Mouse (Mus musculus): ENCODE measurements around the gene Szt2. TPM values are rescaled to one million over a fixed set of nuclear protein-coding genes. Genes with fewer than 3 reads are reported as not detected.

Gene Szt2
- polyA plus RNA-seq, 1 experiment = 7.6 TPM

DNA sequence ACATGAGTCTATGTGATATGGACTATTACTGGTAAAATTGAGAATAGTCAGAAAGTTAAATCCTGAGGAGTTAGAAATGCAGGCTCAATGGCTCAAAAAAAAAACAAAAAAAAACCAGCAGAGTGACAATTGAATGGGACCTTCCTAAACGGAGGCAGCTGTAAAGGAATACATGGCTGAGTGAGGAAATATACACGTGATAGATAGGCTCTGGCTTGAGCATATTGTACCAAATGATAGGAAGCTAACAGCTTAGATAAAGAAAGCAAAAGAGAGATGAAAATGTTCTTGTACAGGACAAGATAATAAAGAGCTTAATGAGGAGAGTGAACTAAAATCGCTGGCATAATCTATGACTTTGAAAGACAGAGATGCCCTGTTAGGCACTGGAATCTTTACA is 54.8 kb downstream of the Szt2 start:
- no peaks in the 10 kb centered on the region for H3K79me2 ChIP-seq (ENCODE audit: control insufficient read depth, insufficient read depth)
- no peaks in the 10 kb centered on the region for H3K36me3 ChIP-seq (ENCODE audit: control insufficient read depth, insufficient read depth)
- TF ChIP-seq MAX (IDR thresholded peaks at IDR 0.05) = no peak
- TF ChIP-seq MYOD1 (IDR thresholded peaks at IDR 0.05; ENCODE audit: control insufficient read depth, insufficient read length, low read depth) = no peak
- no peak for TF ChIP-seq CTCF (IDR thresholded peaks at IDR 0.05; ENCODE audit: control insufficient read depth, insufficient read depth, insufficient read length)
- TF ChIP-seq MYOG (IDR thresholded peaks at IDR 0.05; ENCODE audit: control insufficient read depth, extremely low read depth, insufficient read length) = no peak
- TF ChIP-seq CEBPB (IDR thresholded peaks at IDR 0.05; ENCODE audit: low read depth) = no peak
- no peak for TF ChIP-seq USF1 (IDR thresholded peaks at IDR 0.05; ENCODE audit: low read depth)
- TF ChIP-seq FOSL1 (IDR thresholded peaks at IDR 0.05; ENCODE audit: insufficient read depth, low read length, poor library complexity, severe bottlenecking) = no peak
- H3K79me3 ChIP-seq (ENCODE audit: low read depth) = no peaks in the 10 kb centered on the region
- H3K4me3 ChIP-seq (ENCODE audit: insufficient read depth, poor library complexity, severe bottlenecking) = no peak overlapping the region
- H3K27me3 ChIP-seq (ENCODE audit: control insufficient read depth, insufficient read depth, insufficient read length) = no peaks in the 10 kb centered on the region
- no peak overlapping the region for H3ac ChIP-seq (ENCODE audit: control insufficient read depth, insufficient read length, low read depth)

DNA sequence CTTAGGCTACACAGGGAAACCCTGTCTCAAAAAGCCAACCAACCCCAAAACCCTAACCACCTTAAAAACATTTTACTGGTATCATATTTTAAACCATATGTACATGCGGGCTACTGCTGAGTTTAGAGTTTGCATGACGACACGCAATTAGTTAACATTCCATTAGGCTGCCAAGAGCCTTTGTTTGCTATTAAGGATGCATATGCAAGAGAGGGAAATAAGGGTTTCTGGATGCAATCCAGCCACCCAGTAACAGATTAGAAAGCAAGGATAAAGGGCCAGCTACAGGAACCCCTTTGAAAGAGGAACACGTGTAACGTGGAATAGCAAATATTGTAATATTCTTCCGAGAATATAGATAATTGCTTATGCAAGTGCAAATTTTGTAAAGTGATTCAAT is 55.4 kb downstream of the Szt2 start:
- Histone ChIP-seq H3K4me3 (ENCODE audit: insufficient read depth, poor library complexity, severe bottlenecking) (no peak overlapping the region), H3ac (ENCODE audit: control insufficient read depth, insufficient read length, low read depth) (no peak overlapping the region), H3K79me3 (ENCODE audit: low read depth) (no peaks in the 10 kb centered on the region), H3K27me3 (ENCODE audit: control insufficient read depth, insufficient read depth, insufficient read length) (no peaks in the 10 kb centered on the region), H3K79me2 (ENCODE audit: control insufficient read depth, insufficient read depth) (no peaks in the 10 kb centered on the region), H3K36me3 (ENCODE audit: control insufficient read depth, insufficient read depth) (no peaks in the 10 kb centered on the region)
- TF ChIP-seq MAX (IDR thresholded peaks at IDR 0.05) (no peak), CEBPB (IDR thresholded peaks at IDR 0.05; ENCODE audit: low read depth) (no peak), FOSL1 (IDR thresholded peaks at IDR 0.05; ENCODE audit: insufficient read depth, low read length, poor library complexity, severe bottlenecking) (no peak), USF1 (IDR thresholded peaks at IDR 0.05; ENCODE audit: low read depth) (no peak), MYOD1 (IDR thresholded peaks at IDR 0.05; ENCODE audit: control insufficient read depth, insufficient read length, low read depth) (no peak), CTCF (IDR thresholded peaks at IDR 0.05; ENCODE audit: control insufficient read depth, insufficient read depth, insufficient read length) (no peak), MYOG (IDR thresholded peaks at IDR 0.05; ENCODE audit: control insufficient read depth, extremely low read depth, insufficient read length) (no peak)

DNA sequence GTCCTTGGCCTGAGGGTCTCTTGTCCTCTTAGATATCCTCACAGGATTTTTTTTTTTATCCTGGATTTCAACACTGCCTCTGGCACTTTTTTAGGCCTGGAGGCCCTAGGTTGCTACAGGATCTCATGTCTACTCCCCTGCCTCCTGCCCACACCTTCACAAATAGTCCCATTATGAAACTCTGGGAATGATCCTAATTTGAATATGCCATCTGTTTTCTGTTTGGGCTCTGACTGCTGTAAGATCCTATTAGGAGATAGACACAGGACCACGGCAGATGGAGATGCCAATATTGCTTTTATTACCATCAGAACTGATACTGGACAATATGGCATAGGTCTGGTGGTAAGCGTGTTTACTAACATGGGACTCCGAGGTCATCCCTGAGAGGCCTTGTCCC is 57.2 kb downstream of the Szt2 start:
- H3K36me3 ChIP-seq (ENCODE audit: control insufficient read depth, insufficient read depth) = no peaks in the 10 kb centered on the region
- H3ac ChIP-seq (ENCODE audit: control insufficient read depth, insufficient read length, low read depth) = no peak overlapping the region
- no peaks in the 10 kb centered on the region for H3K79me3 ChIP-seq (ENCODE audit: low read depth)
- no peaks in the 10 kb centered on the region for H3K27me3 ChIP-seq (ENCODE audit: control insufficient read depth, insufficient read depth, insufficient read length)
- TF ChIP-seq MYOD1 (IDR thresholded peaks at IDR 0.05; ENCODE audit: control insufficient read depth, insufficient read length, low read depth) (no peak), MYOG (IDR thresholded peaks at IDR 0.05; ENCODE audit: control insufficient read depth, extremely low read depth, insufficient read length) (no peak)
- H3K79me2 ChIP-seq (ENCODE audit: control insufficient read depth, insufficient read depth) = no peaks in the 10 kb centered on the region
- no peak overlapping the region for H3K4me3 ChIP-seq (ENCODE audit: insufficient read depth, poor library complexity, severe bottlenecking)

DNA sequence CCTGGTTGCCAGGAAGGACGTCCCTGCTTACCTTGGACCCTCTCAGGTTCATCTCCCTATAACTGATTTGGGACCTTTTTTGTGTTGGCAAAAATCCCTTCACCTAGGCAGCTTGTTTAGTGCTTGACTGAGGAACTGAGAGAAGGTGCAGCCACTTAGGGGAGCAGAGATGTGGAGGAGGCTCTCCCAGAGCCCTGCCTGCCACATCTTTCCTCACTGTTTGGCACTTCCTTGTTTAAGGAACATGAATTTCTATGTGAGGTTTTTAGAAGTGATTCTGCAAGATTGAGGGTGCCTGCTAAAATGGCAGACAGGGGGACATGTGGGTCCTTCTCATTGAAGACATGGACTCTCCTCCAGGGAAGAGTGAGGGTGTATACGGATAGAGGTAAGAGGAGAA is 58.2 kb downstream of the Szt2 start:
- Histone ChIP-seq H3K4me3 (ENCODE audit: insufficient read depth, poor library complexity, severe bottlenecking) (no peak overlapping the region), H3K27me3 (ENCODE audit: control insufficient read depth, insufficient read depth, insufficient read length) (no peaks in the 10 kb centered on the region), H3K79me3 (ENCODE audit: low read depth) (no peaks in the 10 kb centered on the region), H3K79me2 (ENCODE audit: control insufficient read depth, insufficient read depth) (no peaks in the 10 kb centered on the region), H3ac (ENCODE audit: control insufficient read depth, insufficient read length, low read depth) (no peak overlapping the region), H3K36me3 (ENCODE audit: control insufficient read depth, insufficient read depth) (no peaks in the 10 kb centered on the region)
- TF ChIP-seq MYOG (IDR thresholded peaks at IDR 0.05; ENCODE audit: control insufficient read depth, extremely low read depth, insufficient read length) (no peak), USF1 (IDR thresholded peaks at IDR 0.05; ENCODE audit: low read depth) (no peak), CEBPB (IDR thresholded peaks at IDR 0.05; ENCODE audit: low read depth) (no peak), MYOD1 (IDR thresholded peaks at IDR 0.05; ENCODE audit: control insufficient read depth, insufficient read length, low read depth) (no peak), MAX (IDR thresholded peaks at IDR 0.05) (no peak), CTCF (IDR thresholded peaks at IDR 0.05; ENCODE audit: control insufficient read depth, insufficient read depth, insufficient read length) (no peak), FOSL1 (IDR thresholded peaks at IDR 0.05; ENCODE audit: insufficient read depth, low read length, poor library complexity, severe bottlenecking) (no peak)

DNA sequence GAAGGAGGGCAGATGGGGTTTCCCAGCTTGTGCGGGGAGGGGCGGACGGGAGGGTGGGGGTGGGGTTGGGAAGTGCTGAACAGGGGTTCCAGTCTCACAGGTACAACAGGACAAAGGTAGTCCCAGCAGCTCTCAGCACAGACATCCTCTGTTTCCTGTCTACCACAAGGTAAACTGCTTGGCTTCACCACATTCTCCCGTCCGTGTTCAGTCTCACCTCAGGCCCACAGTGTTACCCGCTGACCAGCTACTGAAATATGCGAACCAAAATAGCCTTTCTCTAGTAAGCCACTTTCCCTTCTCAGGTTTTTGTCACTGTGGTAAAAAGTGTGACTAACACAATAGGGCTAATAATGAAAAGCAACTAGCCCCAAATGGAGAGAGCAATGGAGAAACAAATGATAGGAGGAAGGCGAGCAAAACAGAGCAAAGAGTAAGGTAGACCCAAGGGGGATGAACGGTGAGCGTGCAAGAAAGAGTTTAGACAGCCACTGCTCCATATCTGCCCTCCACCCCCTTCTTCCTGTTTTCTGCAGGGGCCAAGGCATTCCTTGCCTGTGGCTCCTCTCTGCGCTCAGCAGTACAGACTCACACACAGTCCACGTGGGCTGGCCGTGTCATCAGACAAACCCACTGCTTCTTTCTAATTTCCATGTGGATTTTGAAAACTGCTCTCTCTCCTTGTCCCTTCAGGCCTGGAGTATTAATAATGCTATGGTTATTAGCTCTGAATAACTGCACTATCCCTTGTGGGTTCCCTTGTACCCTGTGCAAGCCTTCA is 61.4 kb downstream of the Szt2 start:
- Histone ChIP-seq H3K27me3 (ENCODE audit: control insufficient read depth, insufficient read depth, insufficient read length) (no peaks in the 10 kb centered on the region), H3K79me2 (ENCODE audit: control insufficient read depth, insufficient read depth) (no peaks in the 10 kb centered on the region), H3K4me3 (ENCODE audit: insufficient read depth, poor library complexity, severe bottlenecking) (no peak overlapping the region), H3ac (ENCODE audit: control insufficient read depth, insufficient read length, low read depth) (peak overlapping the region; percentile 65), H3K36me3 (ENCODE audit: control insufficient read depth, insufficient read depth) (no peaks in the 10 kb centered on the region), H3K79me3 (ENCODE audit: low read depth) (no peaks in the 10 kb centered on the region)
- no peak for TF ChIP-seq FOSL1 (IDR thresholded peaks at IDR 0.05; ENCODE audit: insufficient read depth, low read length, poor library complexity, severe bottlenecking)
- no peak for TF ChIP-seq CTCF (IDR thresholded peaks at IDR 0.05; ENCODE audit: control insufficient read depth, insufficient read depth, insufficient read length)
- TF ChIP-seq MYOD1 (IDR thresholded peaks at IDR 0.05; ENCODE audit: control insufficient read depth, insufficient read length, low read depth) = no peak
- no peak for TF ChIP-seq MYOG (IDR thresholded peaks at IDR 0.05; ENCODE audit: control insufficient read depth, extremely low read depth, insufficient read length)
- TF ChIP-seq MAX (IDR thresholded peaks at IDR 0.05) = peak; percentile 54
- peak; percentile 60 for TF ChIP-seq USF1 (IDR thresholded peaks at IDR 0.05; ENCODE audit: low read depth)
- TF ChIP-seq CEBPB (IDR thresholded peaks at IDR 0.05; ENCODE audit: low read depth) = no peak

DNA sequence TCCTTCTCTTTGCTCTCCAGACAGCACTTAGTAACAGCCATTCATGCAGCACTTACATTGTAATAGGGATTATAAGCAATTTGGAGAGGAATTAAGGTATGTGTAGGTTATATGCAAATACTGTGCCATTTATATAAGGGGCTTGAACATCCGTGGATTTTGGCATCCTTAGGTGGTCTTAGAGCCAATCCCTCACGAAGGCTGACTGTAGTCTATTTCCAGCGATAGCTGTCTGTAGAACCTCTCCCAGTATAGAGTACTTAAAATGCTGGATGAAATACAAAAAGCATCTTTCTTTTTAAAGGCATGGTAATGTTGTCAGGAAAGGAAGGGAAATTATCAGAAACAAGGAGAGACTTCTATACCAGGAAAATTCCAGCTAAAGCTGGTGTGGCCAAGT is 67.6 kb downstream of the Szt2 start:
- H3K27me3 ChIP-seq (ENCODE audit: control insufficient read depth, insufficient read depth, insufficient read length) = no peaks in the 10 kb centered on the region
- H3ac ChIP-seq (ENCODE audit: control insufficient read depth, insufficient read length, low read depth) = no peak overlapping the region
- TF ChIP-seq CTCF (IDR thresholded peaks at IDR 0.05; ENCODE audit: control insufficient read depth, insufficient read depth, insufficient read length) (no peak), MYOG (IDR thresholded peaks at IDR 0.05; ENCODE audit: control insufficient read depth, extremely low read depth, insufficient read length) (no peak), CEBPB (IDR thresholded peaks at IDR 0.05; ENCODE audit: low read depth) (no peak), MAX (IDR thresholded peaks at IDR 0.05) (no peak), USF1 (IDR thresholded peaks at IDR 0.05; ENCODE audit: low read depth) (no peak), MYOD1 (IDR thresholded peaks at IDR 0.05; ENCODE audit: control insufficient read depth, insufficient read length, low read depth) (no peak), FOSL1 (IDR thresholded peaks at IDR 0.05; ENCODE audit: insufficient read depth, low read length, poor library complexity, severe bottlenecking) (no peak)
- H3K4me3 ChIP-seq (ENCODE audit: insufficient read depth, poor library complexity, severe bottlenecking) = no peak overlapping the region
- no peaks in the 10 kb centered on the region for H3K79me3 ChIP-seq (ENCODE audit: low read depth)
- H3K36me3 ChIP-seq (ENCODE audit: control insufficient read depth, insufficient read depth) = no peaks in the 10 kb centered on the region
- no peaks in the 10 kb centered on the region for H3K79me2 ChIP-seq (ENCODE audit: control insufficient read depth, insufficient read depth)
